Mouse (Mus musculus) bone marrow, adult 2 months (tissue): ENCODE results near the gene Arfgef2. TPM values are rescaled to one million over a fixed set of nuclear protein-coding genes. Genes with fewer than 3 reads are reported as not detected.
A peak's percentile ranks its signal among the peaks of the same experiment; 100 is the strongest.

Source experiments
- H3K27ac ChIP-seq: fragments of 200-500 bp; 2 replicates; pipeline ENCODE4 v1.5.1; 2012; ENCODE audit warnings: low read depth, mild to moderate bottlenecking, control low read depth, inconsistent platforms, low read length; ENCODE audit not compliant: control insufficient read depth, poor library complexity, insufficient read depth
- H3K4me1 ChIP-seq: fragments of 200-500 bp; 2 replicates; pipeline ENCODE4 v1.6.1; 2011; ENCODE audit warnings: low read length; ENCODE audit not compliant: control insufficient read depth, insufficient read depth
- H3K4me3 ChIP-seq: fragments of 200-500 bp; replicated peaks from 2 replicates; pipeline ENCODE3; 2011; ENCODE audit warnings: mild to moderate bottlenecking, low read depth, low read length, control low read depth; ENCODE audit not compliant: control insufficient read depth
- CTCF ChIP-seq: fragments of 200-500 bp; IDR thresholded peaks from 2 replicates; pipeline ENCODE4 v1.5.1; 2011; ENCODE audit warnings: low read length, control low read depth; ENCODE audit not compliant: control insufficient read depth, insufficient read depth
- POLR2A ChIP-seq: fragments of 200-500 bp; IDR thresholded peaks from 2 replicates; pipeline ENCODE4 v1.6.1; 2011; ENCODE audit warnings: low read depth, mild to moderate bottlenecking, control low read depth, low read length, borderline replicate concordance; ENCODE audit not compliant: control insufficient read depth
- WGBS: fragments of 180-500 bp; shearing (Covaris S2); methylation state at CpG from one replicate; pipeline ENCODE4 v1.1.7; 2018; 5-methylcytosine and 5-hydroxymethylcytosine counted together
- polyA plus RNA-seq: library from polyadenylated mRNA; stranded (reverse); fragments of >200 nt; gene quantifications from 2 replicates; pipeline ENCODE4 v1.2.4, GENCODE M21; 2011; ENCODE audit warnings: low replicate concordance; ENCODE audit not compliant: missing spikeins, insufficient read depth, insufficient read length

Arfgef2 gene
- polyA plus RNA-seq, 1 experiment: 18.3 TPM

DNA sequence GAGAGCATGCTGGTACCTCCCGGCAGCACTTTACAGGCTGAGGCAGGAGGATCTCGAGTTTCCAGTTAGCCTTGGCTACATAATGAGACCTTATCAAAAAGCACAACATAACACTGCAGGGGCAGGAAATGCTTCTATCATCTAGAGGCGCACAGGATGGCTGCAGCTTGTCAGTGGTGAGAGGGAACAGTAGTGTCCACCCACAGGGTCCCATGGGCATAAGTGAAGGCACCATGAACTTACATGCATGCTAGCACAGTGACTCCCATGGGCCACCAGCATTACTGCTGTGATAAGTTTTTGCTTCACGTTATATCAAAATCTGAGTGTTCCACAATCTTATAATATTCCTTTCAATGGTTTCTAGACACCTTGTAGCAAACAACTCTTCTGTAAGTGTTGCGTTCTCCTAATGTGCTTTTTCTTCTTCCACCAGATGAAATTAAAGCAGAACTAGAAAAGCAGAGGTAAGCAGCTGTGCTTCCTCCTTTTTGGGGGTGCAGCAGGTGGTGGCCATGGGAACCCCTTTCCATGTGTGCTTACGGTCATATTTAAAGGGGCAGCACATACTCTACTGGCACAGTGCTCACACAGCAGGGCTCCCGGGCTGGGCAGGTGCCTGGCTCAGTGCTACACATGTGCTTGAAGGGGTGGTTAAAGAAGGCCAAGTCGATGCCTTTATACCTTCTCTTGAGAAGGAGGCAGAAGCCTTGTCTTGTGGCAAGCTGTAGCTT lies 21.3 kb downstream of the Arfgef2 start:
- H3K4me1 ChIP-seq: peaks cover 23% of the 10 kb centered on the region
- WGBS: 37% methylated on average over 8 of the region's 8 CpGs
- peak overlapping the region; percentile 49 for H3K27ac ChIP-seq
- no peak overlapping the region for H3K4me3 ChIP-seq
- TF ChIP-seq CTCF (no peak), POLR2A (no peak)

DNA sequence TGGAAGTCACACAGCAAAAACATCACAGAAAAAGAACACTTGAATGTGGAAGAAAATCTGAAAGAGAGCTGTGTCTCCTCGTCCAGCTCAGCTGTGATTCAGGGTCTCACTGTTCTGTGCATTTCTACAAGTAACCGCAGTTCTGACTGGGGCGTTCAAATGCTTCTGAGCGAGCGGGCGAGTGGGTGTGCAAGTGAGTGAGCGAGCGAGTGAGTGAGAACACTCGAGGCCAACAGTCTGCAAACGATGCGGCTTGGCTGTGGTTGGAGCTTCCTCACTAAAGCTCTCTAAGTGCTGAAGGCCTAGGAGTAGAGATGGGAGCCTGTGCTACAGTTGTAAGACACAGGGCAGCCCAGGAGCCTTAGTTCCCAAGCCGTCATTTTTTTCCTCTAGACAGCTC lies 22.9 kb downstream of the Arfgef2 start:
- WGBS: 88% methylated on average over 12 of the region's 12 CpGs
- Histone ChIP-seq H3K4me1 (peaks cover 18% of the 10 kb centered on the region), H3K27ac (no peak overlapping the region), H3K4me3 (no peak overlapping the region)
- no peak for TF ChIP-seq CTCF
- no peak for TF ChIP-seq POLR2A

DNA sequence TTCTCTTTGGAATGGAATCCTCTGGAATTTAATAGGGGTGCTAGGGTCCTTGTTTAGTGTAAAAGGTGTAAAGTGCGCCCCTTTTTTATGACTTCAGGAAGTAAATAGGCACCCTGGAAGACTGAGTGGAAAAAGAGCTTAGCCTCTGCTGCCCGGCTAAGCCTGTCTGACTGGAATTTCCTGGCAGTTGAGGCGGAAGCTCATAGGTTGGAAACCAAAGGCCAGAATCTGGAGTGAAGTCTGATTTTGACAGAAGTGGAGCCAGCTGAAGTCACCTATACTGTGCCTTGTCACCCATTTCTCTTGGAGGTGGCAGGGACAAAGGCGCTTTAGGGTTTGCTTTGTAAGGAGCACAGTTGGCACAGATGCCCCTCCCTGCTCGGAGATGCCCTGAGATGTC lies 25.0 kb downstream of the Arfgef2 start:
- H3K27ac ChIP-seq: no peak overlapping the region

DNA sequence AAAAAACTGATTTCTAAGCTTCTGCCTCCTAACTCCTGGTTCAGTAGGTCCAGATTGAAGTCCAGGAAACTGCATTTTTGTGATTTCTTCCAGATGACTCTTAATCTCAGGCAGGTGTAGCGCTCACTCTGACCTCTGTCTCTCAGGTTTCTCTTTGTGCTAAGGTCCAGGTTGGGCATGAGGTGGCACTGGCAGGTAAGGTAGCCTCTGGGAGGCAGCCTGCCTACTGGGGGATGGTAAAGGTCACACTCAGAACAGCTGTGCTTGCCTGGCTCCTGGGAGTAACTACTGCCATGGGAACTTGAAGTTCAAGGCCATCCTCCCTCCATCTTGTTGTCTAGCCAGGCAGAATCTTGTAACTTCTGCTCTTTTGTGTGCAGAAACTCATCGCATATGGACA lies 28.7 kb downstream of the Arfgef2 start:
- H3K27ac ChIP-seq: no peak overlapping the region
- 96% methylated on average over 2 of the region's 2 CpGs for WGBS

More for the DNA sequence above, 25.0 kb downstream of the Arfgef2 start:
- WGBS: 87% methylated on average over 5 of the region's 5 CpGs
- Histone ChIP-seq H3K4me3 (no peak overlapping the region), H3K4me1 (peaks cover 10% of the 10 kb centered on the region)
- TF ChIP-seq CTCF (no peak), POLR2A (no peak)

DNA sequence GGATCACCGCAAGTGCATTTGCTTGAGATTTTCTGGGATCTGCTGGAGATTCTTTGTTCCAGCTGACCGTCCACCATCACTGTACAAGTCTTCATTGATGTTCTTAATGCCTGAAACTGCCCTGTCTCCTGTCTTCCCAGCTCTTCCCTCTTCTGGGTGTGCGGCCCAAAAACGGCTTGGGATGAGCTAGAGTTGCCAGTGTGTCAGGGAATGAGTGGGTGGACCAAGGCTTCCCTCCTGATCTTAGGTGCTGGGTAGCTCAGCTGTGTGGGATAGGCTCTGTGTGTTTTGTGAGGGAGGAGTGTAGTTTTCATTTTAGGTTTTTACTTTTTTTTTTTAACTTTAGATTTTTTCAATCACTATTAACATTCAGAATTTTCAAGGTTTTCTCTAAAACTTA lies 29.4 kb downstream of the Arfgef2 start:
- Histone ChIP-seq H3K4me1 (no peaks in the 10 kb centered on the region), H3K27ac (no peak overlapping the region), H3K4me3 (no peak overlapping the region)
- 95% methylated on average over 4 of the region's 4 CpGs for WGBS
- TF ChIP-seq POLR2A (no peak), CTCF (no peak)

More for the DNA sequence above, 28.7 kb downstream of the Arfgef2 start:
- H3K4me1 ChIP-seq: no peaks in the 10 kb centered on the region
- no peak overlapping the region for H3K4me3 ChIP-seq
- no peak for TF ChIP-seq CTCF
- no peak for TF ChIP-seq POLR2A

DNA sequence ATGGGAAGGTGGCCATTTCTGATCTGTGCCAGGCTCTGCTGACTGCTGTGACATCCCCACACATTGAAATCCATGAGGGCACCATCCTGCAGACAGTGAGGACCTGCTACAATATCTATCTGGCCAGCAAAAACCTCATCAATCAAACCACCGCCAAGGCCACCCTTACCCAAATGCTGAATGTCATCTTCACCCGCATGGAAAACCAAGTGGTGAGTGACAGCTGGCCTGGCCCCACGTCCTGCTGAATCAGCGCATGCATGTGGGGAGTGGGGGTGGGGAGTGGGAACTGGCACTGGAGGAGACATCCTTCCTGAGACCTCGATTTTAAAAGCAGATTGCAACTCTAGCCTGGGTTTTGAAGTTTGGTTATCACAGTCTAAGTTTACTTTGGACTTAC lies 30.2 kb downstream of the Arfgef2 start:
- no peak overlapping the region for H3K4me3 ChIP-seq
- H3K4me1 ChIP-seq: no peaks in the 10 kb centered on the region
- TF ChIP-seq POLR2A: no peak
- no peak for TF ChIP-seq CTCF
- no peak overlapping the region for H3K27ac ChIP-seq
- 51% methylated on average over 5 of the region's 5 CpGs for WGBS

DNA sequence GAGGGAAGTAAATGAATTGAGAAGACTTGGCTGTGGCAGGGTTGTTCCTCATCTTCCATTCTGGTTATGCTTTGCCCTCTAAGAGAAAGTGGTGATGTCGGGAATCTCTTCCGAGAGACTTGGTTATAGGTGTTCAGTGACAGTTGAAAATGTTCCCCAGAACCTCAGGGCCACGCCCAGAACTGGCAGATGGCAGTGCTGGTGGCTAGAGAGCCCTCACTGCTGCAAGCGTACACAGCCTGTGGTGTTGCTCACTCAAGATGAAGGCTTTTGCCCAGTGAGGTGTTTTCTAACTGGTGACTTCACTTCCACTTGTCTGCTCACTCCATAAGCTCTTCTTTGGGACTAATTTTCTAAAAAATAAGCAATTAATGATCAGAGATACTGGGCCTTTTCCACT lies 36.4 kb downstream of the Arfgef2 start:
- no peak overlapping the region for H3K27ac ChIP-seq
- H3K4me3 ChIP-seq: no peak overlapping the region
- no peak for TF ChIP-seq POLR2A
- no peak for TF ChIP-seq CTCF
- H3K4me1 ChIP-seq: no peaks in the 10 kb centered on the region
- 71% methylated on average over 4 of the region's 4 CpGs for WGBS

DNA sequence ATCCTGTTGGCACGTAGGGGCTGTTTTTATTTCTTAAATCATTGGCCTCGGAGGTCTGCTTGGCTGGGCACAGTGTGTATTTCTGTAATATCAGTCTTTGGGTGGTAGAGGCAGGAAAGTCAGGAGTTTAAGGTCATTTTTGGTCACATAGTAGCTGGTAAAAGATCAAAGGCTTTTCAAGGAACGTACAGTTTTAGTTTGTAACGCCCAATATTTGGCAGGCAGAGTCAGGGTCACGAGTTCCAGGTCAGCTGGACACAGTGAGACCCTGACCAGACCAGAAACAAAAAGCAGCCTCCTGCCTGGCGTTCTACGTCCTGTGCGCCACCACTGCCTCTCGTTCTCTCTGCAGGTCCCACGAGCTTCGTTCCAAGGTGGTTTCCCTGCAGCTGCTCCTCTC lies 45.3 kb downstream of the Arfgef2 start:
- Histone ChIP-seq H3K27ac (no peak overlapping the region), H3K4me1 (no peaks in the 10 kb centered on the region), H3K4me3 (no peak overlapping the region)
- TF ChIP-seq CTCF (no peak), POLR2A (no peak)
- WGBS: 88% methylated on average over 11 of the region's 11 CpGs

DNA sequence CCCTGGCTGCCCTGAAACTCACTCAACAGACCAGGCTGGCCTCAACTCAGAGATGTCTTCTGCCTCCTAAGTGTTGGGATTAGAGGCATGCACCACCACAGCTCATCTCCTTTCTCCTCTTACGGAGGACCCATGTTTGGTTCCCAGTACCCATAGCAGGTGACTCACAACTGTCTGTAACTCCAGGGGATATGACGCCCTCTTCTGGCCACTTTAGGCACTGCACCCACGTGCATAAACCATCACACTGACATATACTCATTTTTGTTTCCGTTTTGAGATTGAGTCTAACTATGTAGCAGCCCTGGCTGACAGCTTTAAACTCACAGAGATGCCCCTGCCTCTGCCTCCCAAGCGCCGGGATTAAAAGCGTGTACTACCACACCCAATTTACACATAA lies 46.9 kb downstream of the Arfgef2 start:
- Histone ChIP-seq H3K27ac (no peak overlapping the region), H3K4me3 (no peak overlapping the region), H3K4me1 (no peaks in the 10 kb centered on the region)
- TF ChIP-seq POLR2A (no peak), CTCF (peak; percentile 45)
- WGBS: 94% methylated on average over 7 of the region's 7 CpGs
